Mouse (Mus musculus) embryonic fibroblast, embryonic 13.5 days (primary cell): ENCODE measurements around the gene Psmd9.

Experiments used
- CTCF ChIP-seq: IDR thresholded peaks from 2 replicates; pipeline ENCODE4 v1.5.1; 2011; ENCODE audit warnings: mild to moderate bottlenecking, control low read depth, low read length, moderate library complexity, borderline replicate concordance; ENCODE audit not compliant: insufficient read depth
- POLR2A ChIP-seq: IDR thresholded peaks from 2 replicates; pipeline ENCODE4 v1.6.1; 2011; ENCODE audit warnings: low read depth, mild to moderate bottlenecking, control low read depth, low read length, moderate library complexity

DNA sequence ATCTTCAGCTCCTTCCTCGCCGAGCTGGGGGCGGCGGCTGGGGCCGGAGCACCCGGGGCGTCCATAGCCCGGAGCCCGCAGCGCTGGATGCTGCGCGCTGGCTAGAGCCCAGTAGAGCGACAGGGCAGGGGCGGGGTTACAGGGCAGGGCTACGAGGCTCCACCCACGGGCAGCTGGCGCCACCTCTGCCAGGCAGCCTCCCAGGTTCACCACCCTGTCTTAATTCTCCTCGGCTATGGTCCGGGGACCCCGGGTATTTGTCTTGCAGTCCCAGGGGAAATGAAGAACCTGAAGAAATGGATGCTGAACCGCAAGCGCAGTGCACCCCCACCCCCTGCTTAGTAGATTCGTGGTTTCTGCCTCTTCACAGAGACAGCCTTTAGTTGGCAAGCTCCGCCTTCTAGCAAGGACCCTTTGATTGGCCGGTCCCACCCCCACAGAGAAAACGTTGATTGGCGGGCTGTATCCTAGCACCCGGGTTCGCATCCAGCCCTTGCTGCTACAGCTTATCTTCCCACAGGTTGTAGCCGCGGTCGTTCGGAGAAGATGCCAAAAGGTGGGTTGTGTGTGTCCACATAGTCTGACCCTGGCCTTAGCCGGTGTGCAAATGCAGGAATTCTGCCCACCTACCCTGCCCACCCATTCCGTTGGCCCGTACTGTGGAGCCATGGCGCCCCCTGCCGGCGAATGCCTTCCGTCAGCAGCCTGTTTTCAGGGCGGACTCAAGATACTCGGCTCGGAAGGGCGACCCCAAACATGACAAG is 36.7 kb upstream of the Psmd9 start, which contains the start of gene Rhof:
- no peak for TF ChIP-seq POLR2A
- TF ChIP-seq CTCF, result peak; percentile 93
